Mouse (Mus musculus) gastrocnemius, adult 8-10 months (tissue): ENCODE measurements around the gene Lpcat4. TPM values are rescaled to one million over a fixed set of nuclear protein-coding genes. Genes with fewer than 3 reads are reported as not detected.
A peak's percentile ranks its signal among the peaks of the same experiment; 100 is the strongest.
"Not testable (repeated sequence)": the region's sequence is repeated elsewhere in the genome, so short reads cannot be mapped to it uniquely, and the experiment has no call there.

Experiments used
- DNase-seq, 2 experiments: peaks; one replicate each; pipeline ENCODE4 v3.0.0; 2022; ENCODE audit warnings: low spot score in 2 of 2
- total RNA-seq, 4 experiments: library from RNA; stranded (reverse); gene quantifications; 2 replicates each; pipeline ENCODE4 v1.2.4; 2022

Lpcat4 gene
- total RNA-seq, 4 experiments from 2014 or later: 0.61 to 1.3 (median 0.97) TPM

GRCm38 (mm10) chr2:112259241-112259962 is 20.1 kb downstream of the Lpcat4 start, which contains the start of gene Nutm1:
Nutm1 (minus strand) TSS chr2:112259291.
- DNase-seq: peak in 1 of 2 experiments; percentile 46

- DNase-seq: peak; percentile 68 to 69
Measured at GRCm38 (mm10) chr2:112261748-112262653, 22.7 kb downstream of the Lpcat4 start, which contains the start of gene Nop10. Nop10 (plus strand) TSS chr2:112261926.

- no peak for DNase-seq
Measured at GRCm38 (mm10) chr2:112262779-112263295, 23.6 kb downstream of the Lpcat4 start.

- no peak for DNase-seq
Measured at GRCm38 (mm10) chr2:112264364-112264763, 25.1 kb downstream of the Lpcat4 start.

- peak; percentile 84 to 90 for DNase-seq
Measured at GRCm38 (mm10) chr2:112265448-112266241, 26.4 kb downstream of the Lpcat4 start, which contains the start of gene Slc12a6. Slc12a6 (plus strand) TSS chr2:112265825.

GRCm38 (mm10) chr2:112266242-112266592 is 26.9 kb downstream of the Lpcat4 start, which contains the start of gene Gm21985:
Gm21985 (plus strand) TSS chr2:112266314.
- peak; percentile 39 to 41 for DNase-seq

GRCm38 (mm10) chr2:112266780-112267179 is 27.5 kb downstream of the Lpcat4 start:
- peak in 1 of 2 experiments; percentile 39 for DNase-seq

- no peak for DNase-seq
Measured at GRCm38 (mm10) chr2:112267547-112268269, 28.4 kb downstream of the Lpcat4 start.

GRCm38 (mm10) chr2:112270011-112270410 is 30.7 kb downstream of the Lpcat4 start:
- no peak for DNase-seq

- no peak for DNase-seq
Measured at GRCm38 (mm10) chr2:112272909-112273308, 33.6 kb downstream of the Lpcat4 start.

GRCm38 (mm10) chr2:112273474-112273873 is 34.2 kb downstream of the Lpcat4 start:
- DNase-seq: no peak

- DNase-seq: no peak
Measured at GRCm38 (mm10) chr2:112276870-112277269, 37.6 kb downstream of the Lpcat4 start.

- DNase-seq: no peak
Measured at GRCm38 (mm10) chr2:112282846-112283245, 43.6 kb downstream of the Lpcat4 start.

GRCm38 (mm10) chr2:112284363-112285030 is 45.2 kb downstream of the Lpcat4 start:
- peak; percentile 32 to 47 for DNase-seq

GRCm38 (mm10) chr2:112285031-112285390 is 45.7 kb downstream of the Lpcat4 start:
- DNase-seq: no peak

GRCm38 (mm10) chr2:112286062-112286461 is 46.8 kb downstream of the Lpcat4 start:
- not testable (repeated sequence) for DNase-seq

- no peak for DNase-seq
Measured at GRCm38 (mm10) chr2:112287059-112287458, 47.8 kb downstream of the Lpcat4 start.

GRCm38 (mm10) chr2:112289507-112289906 is 50.2 kb downstream of the Lpcat4 start:
- no peak for DNase-seq

- DNase-seq: no peak
Measured at GRCm38 (mm10) chr2:112292823-112293222, 53.6 kb downstream of the Lpcat4 start.

GRCm38 (mm10) chr2:112296211-112296610 is 56.9 kb downstream of the Lpcat4 start:
- DNase-seq: no peak
